Comparison of ENCODE assay signal across 20 mouse cellular contexts in the genomic region with DNA sequence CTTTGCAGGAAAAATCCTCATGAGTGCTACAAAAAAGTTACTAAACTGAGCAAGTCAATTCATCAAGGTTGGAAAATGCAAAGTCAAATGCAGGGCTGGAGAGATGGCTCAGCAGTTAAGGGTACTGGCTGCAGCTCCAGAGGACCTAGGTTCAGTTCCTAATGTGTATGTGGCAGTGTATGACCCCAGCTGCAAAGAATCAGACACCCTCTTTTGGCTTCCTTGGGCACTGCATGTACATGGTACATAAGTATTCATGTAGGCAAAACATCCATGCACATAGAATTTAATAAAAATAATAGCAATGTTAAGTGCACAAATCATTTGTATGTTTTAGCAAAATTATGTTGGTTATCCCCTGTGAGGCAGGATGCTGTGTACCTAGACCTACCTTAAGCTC. TPM values are rescaled to one million over a fixed set of nuclear protein-coding genes. Genes with fewer than 3 reads are reported as not detected.
A peak's percentile ranks its signal among the peaks of the same experiment; 100 is the strongest.
DNase-seq lines count a peak whose midpoint lies in the region; ATAC-seq and TF ChIP-seq lines count a peak whose summit lies in the region.
"Had no signal": no experiment of that assay in that cellular context is flagged by ENCODE, and none has a peak within 500 bp of the region (broad histone marks: within the 10 kb centered on the region; RNA-seq: fewer than 3 reads in every experiment).

No protein-coding gene starts in this region.

- H3K36me3 ChIP-seq in forebrain, postnatal 0 days (ENCODE audit: insufficient read depth): peaks cover 49% of the 10 kb centered on the region
- H3K36me3 ChIP-seq in forebrain, embryonic 14.5 days (ENCODE audit: control insufficient read depth, insufficient read depth, low read length): peaks cover 45% of the 10 kb centered on the region
- peaks cover 17% of the 10 kb centered on the region; the same call in 1 of the 2 replicates for H3K36me3 ChIP-seq in liver, postnatal 0 days (replicated peaks; ENCODE audit: insufficient read depth, low read length)
- H3K36me3 ChIP-seq in liver, embryonic 12.5 days: peaks cover 29% of the 10 kb centered on the region

- H3K9me3 ChIP-seq in forebrain, postnatal 0 days (ENCODE audit: low read length): no peaks in the 10 kb centered on the region
- no peaks in the 10 kb centered on the region for H3K9me3 ChIP-seq in forebrain, embryonic 14.5 days (replicated peaks; ENCODE audit: control insufficient read depth, low read length)
- no peaks in the 10 kb centered on the region for H3K9me3 ChIP-seq in liver, postnatal 0 days (ENCODE audit: low read length)
- no peaks in the 10 kb centered on the region for H3K9me3 ChIP-seq in liver, embryonic 12.5 days (replicated peaks)
- H3K9me3 ChIP-seq: hindbrain, embryonic 12.5 days; midbrain, embryonic 10.5 days; neural tube, embryonic 13.5 days had no signal

- H3K27ac ChIP-seq in forebrain, postnatal 0 days (ENCODE audit: low read depth, low read length): no peak overlapping the region
- H3K27ac ChIP-seq in forebrain, embryonic 14.5 days (ENCODE audit: low read depth, low read length): no peak overlapping the region
- H3K27ac ChIP-seq in liver, postnatal 0 days (ENCODE audit: low read depth): no peak overlapping the region
- H3K27ac ChIP-seq in liver, embryonic 12.5 days: no peak overlapping the region
- H3K27ac ChIP-seq: hindbrain, embryonic 12.5 days; midbrain, embryonic 10.5 days; neural tube, embryonic 13.5 days had no signal

- TF ChIP-seq CTCF in forebrain, postnatal 0 days (IDR thresholded peaks at IDR 0.05; ENCODE audit: low read depth): peak; percentile 28
- peak; percentile 44 for TF ChIP-seq CTCF in liver, postnatal 0 days (IDR thresholded peaks at IDR 0.05; ENCODE audit: low read depth)
- TF ChIP-seq CTCF in brain, embryonic 14.5 days (IDR thresholded peaks at IDR 0.05; ENCODE audit: borderline replicate concordance, extremely low read depth, insufficient read depth, insufficient read length): no peak

- no peaks in the 10 kb centered on the region for H3K4me1 ChIP-seq in forebrain, postnatal 0 days (ENCODE audit: insufficient read depth)
- H3K4me1 ChIP-seq in forebrain, embryonic 14.5 days (ENCODE audit: control insufficient read depth, insufficient read depth, low read length): no peaks in the 10 kb centered on the region
- H3K4me1 ChIP-seq in liver, postnatal 0 days (ENCODE audit: insufficient read depth): no peaks in the 10 kb centered on the region
- no peaks in the 10 kb centered on the region for H3K4me1 ChIP-seq in liver, embryonic 12.5 days
- H3K4me1 ChIP-seq: hindbrain, embryonic 12.5 days; neural tube, embryonic 13.5 days had no signal

- no peak for TF ChIP-seq EP300 in liver, postnatal 0 days (IDR thresholded peaks at IDR 0.05; ENCODE audit: low read depth)

- H3K4me3 ChIP-seq in forebrain, postnatal 0 days (ENCODE audit: low read depth, low read length): no peak overlapping the region
- H3K4me3 ChIP-seq in forebrain, embryonic 14.5 days (ENCODE audit: low read depth, low read length): no peak overlapping the region
- H3K4me3 ChIP-seq in liver, postnatal 0 days (ENCODE audit: low read depth, low read length): no peak overlapping the region
- no peak overlapping the region for H3K4me3 ChIP-seq in liver, embryonic 12.5 days
- H3K4me3 ChIP-seq: hindbrain, embryonic 12.5 days; midbrain, embryonic 10.5 days; neural tube, embryonic 13.5 days had no signal

- no peak for ATAC-seq in forebrain, postnatal 0 days
- ATAC-seq in forebrain, embryonic 14.5 days: no peak
- ATAC-seq in liver, postnatal 0 days: no peak
- no peak for ATAC-seq in liver, embryonic 12.5 days
- ATAC-seq: activated CD4-positive, CD25-positive, alpha-beta regulatory T cell, adult 4 months; forebrain, embryonic 16.5 days; Patski had no signal

- no peak for TF ChIP-seq POLR2A in brain, embryonic 14.5 days (IDR thresholded peaks at IDR 0.05; ENCODE audit: borderline replicate concordance, extremely low read depth, insufficient read depth, insufficient read length, poor library complexity, severe bottlenecking)

- H3K27me3 ChIP-seq in forebrain, postnatal 0 days (ENCODE audit: insufficient read depth, low read length): no peaks in the 10 kb centered on the region
- no peaks in the 10 kb centered on the region for H3K27me3 ChIP-seq in forebrain, embryonic 14.5 days (replicated peaks; ENCODE audit: control insufficient read depth, insufficient read depth, low read length)
- H3K27me3 ChIP-seq in liver, postnatal 0 days (ENCODE audit: insufficient read depth, low read length): no peaks in the 10 kb centered on the region
- H3K27me3 ChIP-seq in liver, embryonic 12.5 days (replicated peaks): no peaks in the 10 kb centered on the region
- H3K27me3 ChIP-seq: hindbrain, embryonic 12.5 days; neural tube, embryonic 13.5 days; Patski had no signal

- H3K9ac ChIP-seq in forebrain, postnatal 0 days: no peak overlapping the region
- no peak overlapping the region for H3K9ac ChIP-seq in forebrain, embryonic 14.5 days (ENCODE audit: low read length)
- no peak overlapping the region for H3K9ac ChIP-seq in liver, postnatal 0 days (replicated peaks)
- H3K9ac ChIP-seq in liver, embryonic 12.5 days: no peak overlapping the region
- H3K9ac ChIP-seq: hindbrain, embryonic 12.5 days; neural tube, embryonic 13.5 days had no signal

- DNase-seq in forebrain, postnatal 0 days: no peak
- no peak for DNase-seq in forebrain, embryonic 14.5 days (ENCODE audit: low spot score)
- DNase-seq in liver, postnatal 0 days: no peak
- DNase-seq in liver (no peak), 3T3-L1 (ENCODE audit: low read depth, low spot score) (peak; percentile 33), MN1 (ENCODE audit: low spot score) (no peak)
- peak; percentile 11 for DNase-seq in brain, embryonic 14.5 days (ENCODE audit: low read depth)
- DNase-seq: adrenal gland, postnatal 10 days; cerebellum, adult 11 months; cerebellum, postnatal 10 days; heart, postnatal 10 days; lung, postnatal 36 days had no signal

- no peak overlapping the region for H3K4me2 ChIP-seq in forebrain, postnatal 0 days (ENCODE audit: low read depth)
- no peak overlapping the region for H3K4me2 ChIP-seq in forebrain, embryonic 14.5 days (ENCODE audit: low read length)
- H3K4me2 ChIP-seq in liver, postnatal 0 days (ENCODE audit: low read depth, low read length): no peak overlapping the region
- H3K4me2 ChIP-seq in liver, embryonic 12.5 days: no peak overlapping the region
- H3K4me2 ChIP-seq: heart, embryonic 11.5 days; hindbrain, embryonic 12.5 days; neural tube, embryonic 13.5 days had no signal

RNA-seq across cellular contexts. Expression of gene Prkar2a, which starts 43.3 kb away (rescaled TPM):
- 81.2 and 104 TPM in 2 replicates for total RNA-seq in forebrain, postnatal 0 days (2014; rRNA removed)
- 23.0 and 34.3 TPM in 2 replicates for polyA plus RNA-seq in forebrain, postnatal 0 days (2015; fragmentation: Nextera tagmentation; extraction: Ambion mirVana)
- 32.4 and 39.1 TPM in 2 replicates for polyA plus RNA-seq in forebrain, embryonic 14.5 days (2014; fragmentation: Nextera tagmentation; extraction: Ambion mirVana)
- polyA plus RNA-seq in liver, postnatal 0 days (2015; fragmentation: Nextera tagmentation; extraction: Ambion mirVana): 8.2 and 9.7 TPM in 2 replicates
- 33.8 and 52.8 TPM in 2 replicates for polyA plus RNA-seq in brain, embryonic 14.5 days (2012; rRNA removed)
- 15.5 and 17.5 TPM in 2 replicates for polyA plus RNA-seq in liver, embryonic 12.5 days (2016; fragmentation: Nextera tagmentation; extraction: Ambion mirVana)

RNA-seq across cellular contexts. Expression of gene Ip6k2, which starts 51.1 kb away (rescaled TPM):
- total RNA-seq in forebrain, postnatal 0 days (2014; rRNA removed): 136 and 140 TPM in 2 replicates
- 218 and 226 TPM in 2 replicates for polyA plus RNA-seq in forebrain, postnatal 0 days (2015; fragmentation: Nextera tagmentation; extraction: Ambion mirVana)
- polyA plus RNA-seq in forebrain, embryonic 14.5 days (2014; fragmentation: Nextera tagmentation; extraction: Ambion mirVana): 217 and 221 TPM in 2 replicates
- 12.4 and 18.6 TPM in 2 replicates for polyA plus RNA-seq in liver, postnatal 0 days (2015; fragmentation: Nextera tagmentation; extraction: Ambion mirVana)
- 352 and 472 TPM in 2 replicates for polyA plus RNA-seq in brain, embryonic 14.5 days (2012; rRNA removed)
- 15.7 and 20.3 TPM in 2 replicates for polyA plus RNA-seq in liver, embryonic 12.5 days (2016; fragmentation: Nextera tagmentation; extraction: Ambion mirVana)

Comparison
In these comparisons a context has a peak if more than half of its experiments do, and no peak if none do; other contexts are left out.
1. DNase-seq: peak in 3T3-L1 (single experiment) and brain, embryonic 14.5 days (single experiment); none in forebrain, postnatal 0 days (single experiment), forebrain, embryonic 14.5 days (single experiment), liver, postnatal 0 days (single experiment), liver (single experiment) and MN1 (single experiment).
2. RNA of gene Ip6k2, which starts 51.1 kb away (polyA plus RNA-seq): 352 to 472 TPM in brain, embryonic 14.5 days, 218 to 226 TPM in forebrain, postnatal 0 days and 217 to 221 TPM in forebrain, embryonic 14.5 days; 12.4 to 18.6 TPM in liver, postnatal 0 days and 15.7 to 20.3 TPM in liver, embryonic 12.5 days; every median in the first group is over 10 times any median in the second.